Mouse (Mus musculus) intestine, postnatal 0 days (tissue): ENCODE measurements around the gene Cish. TPM values are rescaled to one million over a fixed set of nuclear protein-coding genes. Genes with fewer than 3 reads are reported as not detected.
A peak's percentile ranks its signal among the peaks of the same experiment; 100 is the strongest.
"Not testable (repeated sequence)": the region's sequence is repeated elsewhere in the genome, so short reads cannot be mapped to it uniquely, and the experiment has no call there.

Source experiments
- ATAC-seq: fragments of 200-750 bp; cut with Nextera tagmentation; 2 replicates; pipeline ENCODE4 v1.8.0; 2017; ENCODE audit warnings: mild to moderate bottlenecking, moderate TSS enrichment, moderate library complexity
- H3K27ac ChIP-seq: fragments of 300-500 bp; sonication (generic); 2 replicates; pipeline ENCODE4 v1.5.1; 2014; ENCODE audit warnings: mild to moderate bottlenecking, low read depth, low read length, moderate library complexity
- H3K27me3 ChIP-seq: fragments of 300-500 bp; sonication (generic); replicated peaks from 2 replicates; pipeline ENCODE4 v1.6.1; 2014; ENCODE audit warnings: low read length, mixed read lengths; ENCODE audit not compliant: control insufficient read depth, insufficient read depth
- H3K36me3 ChIP-seq: fragments of 300-500 bp; sonication (generic); 2 replicates; pipeline ENCODE4 v1.6.1; 2014; ENCODE audit warnings: mild to moderate bottlenecking, moderate library complexity; ENCODE audit not compliant: control insufficient read depth, insufficient read depth
- H3K4me1 ChIP-seq: fragments of 300-500 bp; sonication (generic); replicated peaks from 2 replicates; pipeline ENCODE4 v1.6.1; 2014; ENCODE audit warnings: antibody characterized with exemption, low read length, mixed read lengths; ENCODE audit not compliant: control insufficient read depth, insufficient read depth
- H3K4me2 ChIP-seq: fragments of 300-500 bp; sonication (generic); replicated peaks from 2 replicates; pipeline ENCODE4 v1.6.1; 2014; ENCODE audit warnings: low read depth, mild to moderate bottlenecking, moderate library complexity
- H3K4me3 ChIP-seq: fragments of 300-500 bp; sonication (generic); 2 replicates; pipeline ENCODE4 v1.5.1; 2014; ENCODE audit warnings: low read depth, low read length
- H3K9ac ChIP-seq: fragments of 300-500 bp; sonication (generic); 2 replicates; pipeline ENCODE4 v1.6.1; 2014; ENCODE audit warnings: mild to moderate bottlenecking, low read depth, low read length
- H3K9me3 ChIP-seq: fragments of 300-500 bp; sonication (generic); 2 replicates; pipeline ENCODE4 v1.6.1; 2016; ENCODE audit warnings: mixed run types; ENCODE audit not compliant: control insufficient read depth
- CTCF ChIP-seq: sonication (generic); IDR thresholded peaks from 2 replicates; pipeline ENCODE4 v1.5.1; 2016; ENCODE audit warnings: low read depth, mild to moderate bottlenecking, control low read depth, antibody characterized with exemption, moderate library complexity
- WGBS: fragments of 180-500 bp; shearing (Covaris S2); extraction: QIAGEN DNeasy Blood & Tissue Kit; methylation state at CpG from one replicate; pipeline ENCODE4 v1.1.7; 2014; 5-methylcytosine and 5-hydroxymethylcytosine counted together
- polyA plus RNA-seq: library from polyadenylated mRNA; unstranded; fragments of >200 nt; fragmentation: Nextera tagmentation; extraction: Ambion mirVana; gene quantifications from 2 replicates; pipeline ENCODE4 v1.2.1, GENCODE M21; 2015

The Cish gene
- polyA plus RNA-seq, 1 experiment from 2014 or later = 12.1 TPM

- peaks cover 33% of the 10 kb centered on the region for H3K36me3 ChIP-seq
- no peak overlapping the region for H3K4me2 ChIP-seq
- H3K9me3 ChIP-seq = no peaks in the 10 kb centered on the region
- WGBS = 88% methylated on average over 5 of the region's 5 CpGs
- ATAC-seq = no peak
- no peak overlapping the region for H3K9ac ChIP-seq
- H3K27me3 ChIP-seq = no peaks in the 10 kb centered on the region
- no peak overlapping the region for H3K27ac ChIP-seq
- H3K4me1 ChIP-seq = peaks cover 15% of the 10 kb centered on the region; the same call in 1 of the 2 replicates
- no peak overlapping the region for H3K4me3 ChIP-seq
- no peak for TF ChIP-seq CTCF
These were observed 8.1 kb downstream of the Cish start for GRCm38 (mm10) chr9:107303900-107304299.

GRCm38 (mm10) chr9:107304383-107304782 is 8.6 kb downstream of the Cish start:
- 64% methylated on average over 3 of the region's 3 CpGs for WGBS
- Histone ChIP-seq H3K9ac (no peak overlapping the region), H3K36me3 (peaks cover 33% of the 10 kb centered on the region), H3K27ac (no peak overlapping the region), H3K9me3 (no peaks in the 10 kb centered on the region), H3K4me3 (no peak overlapping the region), H3K4me1 (peaks cover 14% of the 10 kb centered on the region; the same call in 1 of the 2 replicates), H3K27me3 (no peaks in the 10 kb centered on the region), H3K4me2 (no peak overlapping the region)
- TF ChIP-seq CTCF = no peak
- no peak for ATAC-seq

DNA sequence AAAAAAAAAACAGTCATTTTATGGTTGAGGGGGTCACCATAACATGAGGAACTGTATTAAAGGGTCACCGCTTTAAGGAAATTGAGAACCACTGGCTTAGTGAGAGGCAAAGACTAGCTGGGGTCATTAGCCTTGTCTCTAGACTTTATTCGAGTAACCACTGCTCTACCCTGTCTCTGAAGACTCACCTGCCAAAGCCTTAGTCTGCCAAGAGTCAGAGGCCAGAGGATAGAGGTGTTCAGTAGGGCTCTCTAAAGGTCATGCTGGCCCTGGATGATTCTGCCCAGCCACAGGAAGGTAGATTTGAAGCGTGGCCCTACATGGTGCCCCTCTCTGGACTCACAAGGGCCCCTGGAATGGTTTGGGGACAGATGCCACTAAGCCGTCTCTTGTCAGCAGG is 9.2 kb downstream of the Cish start:
- no peak overlapping the region for H3K9ac ChIP-seq
- no peak for TF ChIP-seq CTCF
- ATAC-seq = no peak
- H3K4me3 ChIP-seq = no peak overlapping the region
- no peak overlapping the region for H3K4me2 ChIP-seq
- H3K27ac ChIP-seq = no peak overlapping the region
- H3K4me1 ChIP-seq = peaks cover 14% of the 10 kb centered on the region; the same call in 1 of the 2 replicates
- H3K27me3 ChIP-seq = no peaks in the 10 kb centered on the region
- 72% methylated on average over 4 of the region's 4 CpGs for WGBS
- H3K9me3 ChIP-seq = no peaks in the 10 kb centered on the region
- peaks cover 30% of the 10 kb centered on the region for H3K36me3 ChIP-seq

DNA sequence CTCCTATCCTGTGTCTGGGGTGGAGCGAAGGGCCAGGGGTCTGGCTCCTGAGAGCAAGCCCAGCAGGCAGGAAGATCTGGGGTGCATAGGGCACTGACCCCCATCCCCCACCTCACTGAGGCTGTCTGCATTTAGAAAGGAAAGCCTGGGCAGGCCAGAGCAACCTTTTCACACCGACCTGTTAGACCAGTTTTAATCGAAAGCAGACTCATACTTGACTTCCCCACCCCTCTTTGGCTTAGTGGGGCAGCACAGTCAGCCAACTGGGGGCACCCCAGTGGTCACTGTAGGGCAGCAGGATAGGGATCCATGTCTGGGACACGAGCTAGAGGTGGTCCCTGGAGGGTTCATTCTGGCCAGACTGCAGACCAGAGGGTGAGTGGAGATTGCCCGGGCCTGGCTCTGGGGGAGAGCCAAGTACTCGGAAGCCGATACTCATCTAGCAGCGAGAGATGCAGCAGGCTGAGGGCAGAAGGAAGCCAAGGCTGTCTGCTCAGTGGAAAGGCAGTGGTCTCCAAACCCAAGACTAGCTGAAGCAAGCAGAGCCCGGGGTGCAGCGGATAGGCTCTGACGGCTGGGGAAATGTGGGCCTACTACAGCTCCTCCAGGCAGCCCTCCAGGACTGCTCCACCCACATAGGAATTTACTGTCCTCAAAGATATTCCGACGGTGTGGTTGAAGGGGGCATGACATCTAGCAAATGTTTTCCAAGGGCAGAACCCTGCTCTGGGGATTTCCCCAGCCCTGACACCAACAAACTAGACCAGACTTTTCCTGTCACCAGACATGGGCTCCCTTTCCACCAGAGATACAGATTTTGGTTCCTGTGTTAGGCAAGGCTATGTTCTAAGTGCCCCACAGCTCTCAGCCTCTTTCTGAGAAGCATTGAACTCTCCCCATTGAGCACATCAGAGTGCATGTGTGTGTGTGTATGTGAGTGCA is 10.0 kb downstream of the Cish start:
- no peaks in the 10 kb centered on the region for H3K27me3 ChIP-seq
- H3K4me2 ChIP-seq = no peak overlapping the region
- no peak overlapping the region for H3K9ac ChIP-seq
- no peak for TF ChIP-seq CTCF
- H3K4me3 ChIP-seq = no peak overlapping the region
- no peak overlapping the region for H3K27ac ChIP-seq
- peaks cover 21% of the 10 kb centered on the region for H3K36me3 ChIP-seq
- no peak for ATAC-seq
- peaks cover 14% of the 10 kb centered on the region; the same call in 1 of the 2 replicates for H3K4me1 ChIP-seq
- 40% methylated on average over 13 of the region's 13 CpGs for WGBS
- no peaks in the 10 kb centered on the region for H3K9me3 ChIP-seq

GRCm38 (mm10) chr9:107306673-107307072 is 10.8 kb downstream of the Cish start:
- not testable (repeated sequence) for ATAC-seq
- 95% methylated on average over 1 of the region's 1 CpGs for WGBS

DNA sequence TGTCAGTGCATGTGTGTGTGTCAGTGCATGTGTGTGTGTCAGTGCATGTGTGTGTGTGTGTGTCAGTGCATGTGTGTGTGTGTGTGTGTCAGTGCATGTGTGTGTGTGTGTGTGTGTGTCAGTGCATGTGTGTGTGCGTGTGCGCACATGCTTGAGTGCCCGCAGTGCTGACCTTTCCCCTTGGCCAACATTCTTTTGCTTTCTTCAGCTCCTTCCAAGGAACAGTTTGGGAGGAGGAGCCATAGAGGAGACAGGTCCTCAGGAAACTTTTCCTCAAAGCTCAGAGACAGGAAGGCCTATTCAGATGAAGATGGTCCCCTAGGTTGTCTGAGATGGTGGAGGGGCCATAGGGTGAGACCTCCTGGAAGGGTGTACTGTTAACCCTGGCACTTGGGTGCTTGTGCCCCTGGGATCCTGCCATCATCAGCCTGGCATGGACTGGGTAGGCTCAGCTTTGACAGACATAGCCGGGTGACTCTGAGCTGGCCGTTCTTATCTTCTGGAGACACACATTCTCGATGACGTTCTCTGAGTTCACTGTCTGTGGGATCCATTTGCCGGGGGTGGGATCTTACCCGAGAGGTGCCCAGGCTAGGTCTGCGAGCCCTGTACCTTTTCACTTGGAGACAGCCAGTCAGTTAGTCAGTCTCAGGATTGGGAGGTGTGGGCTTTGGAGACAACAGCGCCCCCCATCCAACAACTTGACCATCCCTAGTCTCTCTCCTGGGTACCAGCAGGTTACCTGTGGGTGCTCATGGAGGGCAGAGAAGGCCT is 11.5 kb downstream of the Cish start:
- 49% methylated on average over 11 of the region's 11 CpGs for WGBS
- peaks cover 14% of the 10 kb centered on the region; the same call in 1 of the 2 replicates for H3K4me1 ChIP-seq
- H3K27me3 ChIP-seq = no peaks in the 10 kb centered on the region
- H3K36me3 ChIP-seq = peaks cover 10% of the 10 kb centered on the region; the same call in 1 of the 2 replicates
- peak overlapping the region; percentile 30; the same call in 1 of the 2 replicates for H3K4me2 ChIP-seq
- H3K9me3 ChIP-seq = no peaks in the 10 kb centered on the region
- peak; percentile 33 for TF ChIP-seq CTCF
- peak overlapping the region; percentile 21; the same call in 1 of the 2 replicates for H3K27ac ChIP-seq
- no peak overlapping the region for H3K9ac ChIP-seq
- no peak overlapping the region for H3K4me3 ChIP-seq
- no peak for ATAC-seq

More at GRCm38 (mm10) chr9:107306673-107307072, 10.8 kb downstream of the Cish start:
- not testable (repeated sequence) for H3K27ac ChIP-seq, H3K27me3 ChIP-seq, H3K9me3 ChIP-seq, H3K9ac ChIP-seq, H3K4me2 ChIP-seq, H3K4me3 ChIP-seq
- Histone ChIP-seq H3K36me3 (peaks cover 13% of the 10 kb centered on the region), H3K4me1 (peaks cover 14% of the 10 kb centered on the region; the same call in 1 of the 2 replicates)
